Mouse (Mus musculus): ENCODE measurements at regions not wholly inside any gene's neighbourhood (a gene's known extent, or its start where the extent isn't known, plus 50 kb on each side); places are given as distances from the start of the nearest gene placed in this dataset.

- TF ChIP-seq CTCF (IDR thresholded peaks at IDR 0.05; ENCODE audit: low read depth, low read length) (no peak), POLR2A (IDR thresholded peaks at IDR 0.05; ENCODE audit: borderline replicate concordance, low read depth, low read length) (no peak)
Measured at GRCm38 (mm10) chr4:26589081-26589869, 242.6 kb upstream of the Manea start.

Data from bone marrow macrophage, adult 2 months (primary cell).